Mouse (Mus musculus): ENCODE results near the gene 9130023H24Rik. TPM values are rescaled to one million over a fixed set of nuclear protein-coding genes. Genes with fewer than 3 reads are reported as not detected.

The 9130023H24Rik gene
- polyA plus RNA-seq, 1 experiment: 6.1 TPM

DNA sequence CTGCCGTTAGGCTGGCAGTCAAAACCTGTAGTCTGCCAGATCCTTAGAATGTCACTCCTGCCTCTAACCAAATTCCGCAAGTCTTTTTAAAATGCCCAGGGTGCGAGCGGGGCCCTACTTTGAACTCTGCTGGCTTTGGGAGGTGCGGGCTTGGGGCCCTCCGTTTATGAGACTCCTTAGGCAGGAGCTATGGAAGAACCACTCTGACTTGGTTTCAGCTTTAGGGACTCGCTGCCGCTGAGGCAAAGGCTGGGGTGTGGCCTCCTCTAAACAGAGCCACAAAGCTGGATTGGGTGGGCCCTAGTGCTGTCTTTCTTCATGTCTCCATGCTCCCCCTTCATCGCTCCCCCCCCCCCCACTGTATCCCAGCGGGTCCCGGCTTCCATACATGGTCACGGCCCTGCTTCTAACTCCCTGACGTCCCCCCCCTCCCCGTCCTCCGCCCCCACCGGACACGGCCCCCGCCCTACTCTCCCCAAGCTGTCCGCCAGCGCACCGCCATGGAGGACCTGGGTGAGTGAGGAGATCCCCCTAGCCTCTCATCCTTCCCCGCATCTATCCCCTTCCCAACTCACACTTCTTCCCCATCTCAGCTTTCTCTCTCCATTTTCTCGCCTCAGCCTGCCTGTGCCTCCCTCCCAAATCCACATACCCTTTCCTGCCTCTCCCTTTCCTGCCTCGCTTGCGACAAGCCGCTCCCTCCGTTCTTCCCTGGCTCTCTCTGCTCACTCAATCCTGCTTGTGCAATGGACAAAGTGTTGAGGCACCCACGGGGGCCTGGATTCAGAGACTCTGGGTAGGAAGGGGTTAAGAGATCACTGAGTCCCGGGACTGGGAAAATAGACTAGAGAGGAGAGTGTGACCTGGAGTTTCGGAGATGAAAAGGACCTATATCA lies 8.9 kb upstream of the 9130023H24Rik start, which contains the start of gene Tgfb1i1:
Gene Tgfb1i1, plus strand, starts transcription at position 317 of the 896 bp plus-strand sequence.
- peak; percentile 45 for DNase-seq (ENCODE audit: low spot score)

DNA sequence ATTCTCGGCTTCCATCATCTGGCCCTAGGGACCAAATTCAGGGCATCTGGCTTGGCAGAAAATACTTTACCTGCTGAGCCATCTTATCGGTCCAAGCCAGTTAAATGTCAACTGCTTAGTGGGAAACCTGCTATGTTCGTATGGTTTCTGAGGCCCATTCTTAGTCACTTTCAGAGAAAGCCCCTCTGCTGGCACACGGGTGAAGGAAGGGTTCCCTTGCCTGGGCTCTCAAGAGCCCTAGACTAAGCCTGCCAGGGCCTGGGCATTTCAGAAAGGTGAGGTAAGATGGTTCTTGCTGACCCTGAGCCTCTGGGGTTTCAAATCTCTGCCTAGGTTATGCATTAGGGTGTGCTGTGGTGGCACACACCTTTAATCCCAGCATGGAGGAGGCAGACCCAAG lies 7.7 kb upstream of the 9130023H24Rik start:
- no peak for DNase-seq (ENCODE audit: low spot score)

DNA sequence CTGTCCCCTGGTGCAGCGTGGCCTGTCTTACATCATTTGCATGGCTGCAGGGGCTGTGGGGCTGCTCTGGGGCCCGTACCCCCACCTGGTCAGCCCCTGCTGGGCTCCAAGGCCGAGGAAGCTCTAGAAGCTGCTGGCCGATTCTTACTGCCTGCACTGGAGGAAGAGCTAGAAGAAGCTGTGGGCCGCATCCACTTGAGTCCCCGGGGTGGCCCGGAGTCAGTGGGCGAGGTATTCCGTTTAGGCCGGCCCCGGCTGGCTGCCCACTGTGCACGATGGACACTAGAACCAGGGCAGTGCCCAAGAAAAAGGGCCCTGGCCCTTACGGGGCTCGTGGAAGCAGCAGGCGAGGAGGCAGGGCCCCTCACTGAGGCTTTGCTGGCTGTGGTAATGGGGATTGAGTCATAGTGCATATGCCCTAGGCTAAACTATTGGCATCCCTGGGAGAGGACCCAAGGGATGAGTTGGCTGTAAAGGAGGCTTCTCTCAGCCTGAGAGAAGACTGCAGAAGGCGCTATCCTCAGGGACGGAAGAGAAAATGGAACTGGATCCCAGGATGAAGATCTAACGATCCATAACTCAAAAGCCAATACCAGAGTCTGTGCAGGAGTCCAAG lies 6.7 kb upstream of the 9130023H24Rik start:
- DNase-seq (ENCODE audit: low spot score): no peak

- DNase-seq (ENCODE audit: low spot score): no peak
Measured at GRCm38 (mm10) chr7:128243921-128244320, 6.1 kb upstream of the 9130023H24Rik start.

- DNase-seq (ENCODE audit: low spot score): no peak
Measured at GRCm38 (mm10) chr7:128242331-128242730, 4.5 kb upstream of the 9130023H24Rik start.

GRCm38 (mm10) chr7:128240131-128240784 lies 2.4 kb upstream of the 9130023H24Rik start:
- no peak for DNase-seq (ENCODE audit: low spot score)

- DNase-seq (ENCODE audit: low spot score): no peak
Measured at GRCm38 (mm10) chr7:128238991-128239390, 1.2 kb upstream of the 9130023H24Rik start.

- DNase-seq (ENCODE audit: low spot score): no peak
Measured at GRCm38 (mm10) chr7:128237593-128237926, 271 bp downstream of the 9130023H24Rik start.

DNA sequence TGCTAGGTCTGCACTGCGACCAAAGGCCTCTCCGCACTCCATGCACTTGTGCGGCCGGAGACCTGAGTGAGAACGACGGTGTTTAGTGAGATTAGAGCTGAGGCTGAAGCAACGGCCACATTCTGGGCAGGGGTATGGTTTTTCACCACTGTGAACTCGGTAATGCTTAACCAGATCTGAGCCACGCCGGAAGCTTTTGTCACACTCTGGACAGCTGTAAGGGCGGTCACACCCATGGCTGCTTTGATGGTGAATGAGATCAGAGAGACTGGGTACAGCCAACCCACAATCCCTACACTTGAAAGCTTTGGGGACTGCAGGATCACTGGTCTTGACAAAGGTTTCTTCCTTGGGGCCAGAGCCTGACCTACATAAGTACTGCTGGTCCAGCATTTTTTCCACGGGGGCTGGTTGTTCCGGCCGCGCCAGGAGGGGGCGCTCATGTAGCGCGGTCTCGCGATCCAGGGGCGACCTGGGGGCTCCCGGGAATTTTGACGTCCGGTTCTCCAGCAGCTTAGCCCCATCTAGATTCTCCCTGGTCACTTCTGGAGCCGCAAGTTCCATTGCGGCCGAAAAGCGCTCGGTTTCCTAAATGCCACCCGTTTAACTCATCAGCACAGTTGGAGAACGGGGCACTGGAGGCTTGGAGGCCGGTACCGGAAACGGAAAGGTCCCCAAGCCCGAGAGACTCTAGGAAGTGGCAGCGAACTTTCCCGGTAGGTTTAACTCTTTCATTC lies 807 bp downstream of the 9130023H24Rik start, which contains the start of gene Armc5:
Gene Armc5, plus strand, starts transcription at position 487 of the 737 bp plus-strand sequence.
- DNase-seq (ENCODE audit: low spot score): peak; percentile 90

- no peak for DNase-seq (ENCODE audit: low spot score)
Measured at GRCm38 (mm10) chr7:128236426-128236825, 1.4 kb downstream of the 9130023H24Rik start.

DNA sequence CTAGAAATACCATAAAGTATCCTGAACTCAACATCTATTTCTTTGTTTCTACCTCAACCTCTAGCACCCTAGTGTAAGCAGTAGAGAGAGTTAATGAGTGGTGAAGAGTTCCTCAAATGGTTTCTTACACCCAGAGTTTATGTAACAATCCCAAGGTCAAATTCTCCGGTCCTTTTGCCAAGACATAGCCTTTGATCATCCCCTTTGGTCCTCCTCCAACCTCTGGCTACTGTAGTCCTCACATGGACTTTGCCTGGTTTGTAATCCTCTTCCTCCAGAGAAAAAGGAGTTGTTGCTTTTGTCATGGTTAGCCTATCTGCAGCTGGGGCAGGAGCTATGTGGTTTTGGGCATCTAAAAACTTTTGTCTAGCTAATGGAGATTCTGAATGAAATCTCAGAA lies 2.4 kb downstream of the 9130023H24Rik start:
- no peak for DNase-seq (ENCODE audit: low spot score)

- no peak for DNase-seq (ENCODE audit: low spot score)
Measured at GRCm38 (mm10) chr7:128234796-128235195, 3.0 kb downstream of the 9130023H24Rik start.

GRCm38 (mm10) chr7:128231741-128232140 lies 6.1 kb downstream of the 9130023H24Rik start:
- DNase-seq (ENCODE audit: low spot score): no peak

DNA sequence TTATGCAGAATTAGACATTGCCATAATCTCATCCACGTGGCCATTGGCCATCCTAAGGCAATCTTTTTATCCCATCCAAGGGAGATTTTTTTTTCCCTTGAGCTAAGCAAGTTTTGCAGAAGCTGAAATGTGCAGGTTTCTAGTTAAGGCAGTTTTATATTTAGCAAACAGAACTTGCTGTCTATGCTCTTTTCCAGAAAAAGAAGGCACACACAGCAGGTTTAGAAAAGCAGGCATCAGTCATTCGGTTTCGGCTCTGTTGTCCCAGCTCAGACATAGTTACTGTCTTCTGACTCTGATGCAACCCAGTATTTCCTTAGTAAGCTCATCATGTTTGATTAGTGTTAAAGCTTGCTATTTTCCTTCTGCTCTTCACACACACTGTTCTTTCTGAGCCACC lies 16.9 kb downstream of the 9130023H24Rik start:
- DNase-seq (ENCODE audit: low spot score): no peak

DNA sequence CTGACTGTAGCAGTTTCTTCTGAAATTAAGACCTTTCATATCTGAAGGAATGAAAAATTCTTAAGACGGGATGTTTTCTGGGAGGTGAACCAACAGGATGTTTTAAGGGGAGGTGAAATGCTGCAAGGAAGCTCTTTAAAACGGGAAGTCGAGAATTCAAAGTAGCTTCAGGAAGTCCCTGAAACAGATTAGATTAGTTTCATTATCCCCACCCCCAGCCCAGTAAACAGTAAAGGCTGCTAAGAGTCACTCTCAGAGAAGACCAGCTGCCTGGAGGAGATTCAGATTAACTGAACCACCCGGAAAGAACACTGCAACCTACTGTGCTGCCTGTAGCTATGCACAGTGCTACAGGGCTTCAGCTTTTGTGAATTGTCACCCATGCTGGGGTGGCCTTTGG lies 17.9 kb downstream of the 9130023H24Rik start:
- no peak for DNase-seq (ENCODE audit: low spot score)

DNA sequence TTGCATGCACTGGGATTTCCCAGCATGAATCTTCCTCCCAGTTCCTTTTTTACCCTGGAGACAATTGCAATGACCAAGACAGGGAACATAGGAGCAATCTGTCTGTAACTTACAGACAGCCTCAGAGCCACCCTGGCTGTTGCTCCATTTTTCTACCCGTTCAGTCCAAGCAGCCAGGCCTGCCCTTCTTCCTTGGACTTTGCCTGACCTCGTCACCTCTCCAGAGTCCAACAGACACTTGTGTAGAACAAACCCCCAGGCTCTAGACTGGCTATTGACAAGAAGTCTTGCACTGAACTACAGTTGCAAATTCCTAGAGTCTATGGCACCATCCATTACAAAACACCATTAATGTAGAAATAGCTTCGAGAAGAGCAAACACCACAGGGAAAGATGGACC lies 28.0 kb downstream of the 9130023H24Rik start:
- no peak for DNase-seq (ENCODE audit: low spot score)

DNA sequence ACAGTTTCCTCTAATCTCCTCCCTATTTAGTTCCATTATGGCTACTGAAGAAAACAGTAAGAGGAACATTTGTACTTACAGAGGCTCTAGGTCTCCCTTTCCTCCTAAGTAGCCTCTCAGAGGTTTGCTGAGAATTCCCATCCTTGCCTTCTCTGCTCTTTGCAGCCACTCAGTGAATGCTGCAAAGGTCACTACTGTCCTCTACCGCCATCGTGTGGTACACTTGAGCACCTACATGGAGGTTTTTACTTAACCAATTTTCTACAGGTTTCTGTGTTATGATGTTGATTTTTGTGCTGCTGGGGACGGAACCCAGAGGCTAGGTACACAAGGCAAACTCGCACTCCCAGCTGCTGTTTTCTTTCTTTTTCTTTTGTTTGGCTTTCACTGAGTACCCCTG lies 29.6 kb downstream of the 9130023H24Rik start:
- no peak for DNase-seq (ENCODE audit: low spot score)

GRCm38 (mm10) chr7:128206152-128206551 lies 31.7 kb downstream of the 9130023H24Rik start, which contains the start of gene Cox6a2:
Gene Cox6a2 (minus strand): TSS chr7:128206387.
- no peak for DNase-seq (ENCODE audit: low spot score)

GRCm38 (mm10) chr7:128205695-128206094 lies 32.1 kb downstream of the 9130023H24Rik start:
- DNase-seq (ENCODE audit: low spot score): no peak

- DNase-seq (ENCODE audit: low spot score): no peak
Measured at GRCm38 (mm10) chr7:128204179-128204578, 33.7 kb downstream of the 9130023H24Rik start.

GRCm38 (mm10) chr7:128203071-128203470 lies 34.8 kb downstream of the 9130023H24Rik start:
- DNase-seq (ENCODE audit: low spot score): no peak

GRCm38 (mm10) chr7:128201607-128202006 lies 36.2 kb downstream of the 9130023H24Rik start:
- no peak for DNase-seq (ENCODE audit: low spot score)
